Mouse (Mus musculus) heart, adult 11 months (tissue): ENCODE measurements around the gene Cd151.
A peak's percentile ranks its signal among the peaks of the same experiment; 100 is the strongest.

Experiments
- DNase-seq: peaks from one replicate; pipeline ENCODE4 v3.0.0; 2022

Gene Cd151

DNA sequence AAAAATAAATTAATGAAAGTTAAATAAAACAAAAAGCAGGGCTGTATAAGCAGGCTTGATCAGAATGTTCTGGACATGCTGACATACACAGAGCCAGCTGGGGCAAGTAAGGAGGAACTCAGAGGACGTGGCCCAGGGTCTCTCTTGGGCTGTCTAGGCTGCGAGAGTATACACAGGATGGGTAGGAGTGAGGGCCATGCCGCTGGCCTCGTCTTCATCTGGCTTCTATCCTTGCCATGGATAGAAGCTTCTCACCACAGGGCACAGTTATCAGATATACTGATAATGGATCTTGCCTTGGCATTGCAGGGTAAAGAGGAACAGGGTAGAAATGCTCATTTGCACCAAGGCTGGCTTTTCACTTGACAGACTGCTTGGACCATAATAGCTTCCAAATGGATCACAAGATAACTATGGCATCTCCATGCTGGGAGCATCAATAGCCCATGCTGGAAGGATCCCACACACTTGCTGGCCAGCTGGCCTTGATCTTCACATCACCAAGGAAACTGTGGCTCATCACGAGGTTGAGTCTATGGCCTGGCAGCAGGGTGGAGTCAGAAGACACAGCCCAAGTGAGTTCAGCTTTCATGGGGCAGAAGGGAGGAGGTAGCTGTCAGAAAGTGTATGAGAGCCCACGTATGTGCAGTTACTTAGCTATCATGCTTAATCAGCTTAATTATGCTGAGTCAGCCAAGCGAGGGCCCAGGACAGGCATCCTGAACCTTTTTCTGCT, 34.8 kb downstream of the Cd151 start:
- DNase-seq = no peak

- DNase-seq = no peak
These were observed 35.3 kb downstream of the Cd151 start for GRCm38 (mm10) chr7:141502556-141502905.

GRCm38 (mm10) chr7:141506278-141506677, 39.1 kb downstream of the Cd151 start:
- DNase-seq = no peak

- no peak for DNase-seq
These were observed 41.0 kb downstream of the Cd151 start for GRCm38 (mm10) chr7:141508160-141508559.

DNA sequence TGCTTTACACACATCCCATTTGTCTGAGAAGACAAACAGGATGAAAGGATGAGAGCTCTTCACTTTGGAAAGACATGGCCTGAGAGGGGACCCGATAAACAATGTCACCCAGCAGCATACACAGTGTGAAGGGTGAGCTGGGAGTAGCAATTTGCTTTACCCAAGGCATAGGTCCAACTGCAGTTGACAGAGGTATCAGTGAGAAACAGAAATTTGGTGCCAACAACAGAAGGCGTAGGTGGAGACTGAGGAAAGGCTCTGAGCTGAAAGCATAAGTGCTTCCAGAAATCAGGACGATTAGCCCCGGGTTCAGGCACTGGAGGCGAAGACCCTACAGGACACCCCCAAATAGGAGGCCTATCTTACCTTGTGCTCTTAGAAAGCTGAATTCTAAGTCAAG, 43.0 kb downstream of the Cd151 start:
- DNase-seq = no peak

GRCm38 (mm10) chr7:141510681-141511191, 43.5 kb downstream of the Cd151 start:
- DNase-seq = no peak

DNA sequence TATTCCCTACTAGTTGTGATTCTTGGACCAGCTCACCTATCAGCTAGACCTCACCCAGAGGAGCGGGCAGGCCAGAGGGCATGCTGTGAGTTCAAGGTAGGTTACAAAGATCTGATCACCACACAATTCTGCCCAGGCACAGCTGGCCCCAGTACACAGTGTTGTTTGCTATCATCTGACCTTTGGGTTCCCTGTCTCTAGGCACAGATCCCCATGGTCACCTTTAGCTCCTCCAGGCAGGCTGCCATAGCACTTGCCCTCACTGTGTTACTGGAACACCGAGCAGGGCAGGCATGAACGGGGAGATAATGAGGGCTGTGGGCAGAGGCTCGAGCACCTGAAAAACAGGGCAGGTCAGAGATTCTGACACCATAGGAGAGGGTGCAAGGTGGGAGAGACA, 50.4 kb downstream of the Cd151 start:
- peak; percentile 94 for DNase-seq

DNA sequence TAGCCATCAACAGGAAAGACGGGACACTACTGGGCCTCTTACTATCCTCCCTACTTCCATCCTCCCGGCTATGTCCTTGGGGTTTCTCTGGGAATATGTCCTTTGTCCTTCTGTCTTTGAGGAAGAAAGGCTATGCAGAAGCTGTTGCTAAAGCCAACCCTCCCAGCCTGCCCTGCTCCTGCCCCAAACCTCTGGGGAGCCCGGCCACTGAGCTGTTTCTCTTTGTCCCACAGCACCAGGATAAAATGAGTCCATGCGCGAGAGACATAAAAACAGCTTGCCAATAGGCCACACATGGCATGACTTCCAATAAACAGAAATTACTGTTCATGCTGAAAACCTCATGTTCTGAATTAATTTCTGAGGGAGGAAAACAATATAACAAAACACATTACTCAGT, 51.1 kb downstream of the Cd151 start:
- no peak for DNase-seq

GRCm38 (mm10) chr7:141518926-141519325, 51.7 kb downstream of the Cd151 start:
- no peak for DNase-seq

DNA sequence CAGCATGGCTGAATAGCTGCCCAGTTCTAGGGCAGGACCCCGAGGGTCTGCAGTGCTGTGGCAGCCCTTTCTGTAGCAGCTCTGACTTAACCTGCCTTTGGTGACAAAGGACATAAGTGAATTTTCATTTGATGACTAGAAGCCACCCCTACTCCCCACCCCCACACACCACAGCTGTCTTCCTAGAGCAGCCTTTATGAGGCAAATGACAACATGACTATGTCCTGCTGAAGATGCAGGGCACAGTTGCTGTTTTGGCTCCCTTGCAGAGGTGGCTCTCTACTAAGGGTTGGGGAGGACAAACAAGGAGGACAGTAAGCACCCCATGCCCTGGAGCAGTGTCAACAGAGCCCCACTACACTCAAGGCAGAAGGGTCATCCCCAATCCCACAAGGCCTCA, 52.6 kb downstream of the Cd151 start:
- DNase-seq = no peak
